Mouse (Mus musculus) heart, adult 9 months (tissue): ENCODE measurements around the gene Sept7.
"Not testable (repeated sequence)": the region's sequence is repeated elsewhere in the genome, so short reads cannot be mapped to it uniquely, and the experiment has no call there.

Source experiments
- DNase-seq, 2 experiments: peaks; one replicate each; pipeline ENCODE4 v3.0.0; 2022; ENCODE audit warnings: low spot score in 2 of 2

The Sept7 gene

GRCm38 (mm10) chr9:25253478-25253824, 1.2 kb downstream of the Sept7 start:
- DNase-seq = no peak

GRCm38 (mm10) chr9:25260411-25260810, 8.2 kb downstream of the Sept7 start:
- DNase-seq = no peak

GRCm38 (mm10) chr9:25260979-25261378, 8.7 kb downstream of the Sept7 start:
- no peak for DNase-seq

DNA sequence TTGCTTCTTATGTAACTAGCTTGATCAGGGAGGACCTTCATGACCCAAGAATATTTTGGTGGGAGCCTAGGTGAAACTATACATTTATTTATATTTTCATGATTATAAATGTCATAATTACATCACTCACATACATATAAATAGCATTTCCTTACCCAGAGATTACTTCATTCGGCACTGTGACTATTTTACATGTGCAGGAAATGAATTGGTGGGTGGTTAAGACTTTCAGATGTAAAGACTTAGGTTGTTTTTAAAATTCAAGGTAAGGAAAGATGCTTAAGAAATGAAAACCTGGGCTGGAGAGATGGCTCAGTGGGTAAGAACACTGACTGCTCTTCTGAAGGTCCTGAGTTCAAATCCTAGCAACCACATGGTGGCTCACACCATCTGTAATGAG, 9.8 kb downstream of the Sept7 start:
- DNase-seq = no peak

- DNase-seq = no peak
Observed at GRCm38 (mm10) chr9:25265795-25266194, 13.6 kb downstream of the Sept7 start.

GRCm38 (mm10) chr9:25267133-25267532, 14.9 kb downstream of the Sept7 start:
- DNase-seq = no peak

- DNase-seq = no peak
Observed at GRCm38 (mm10) chr9:25267574-25267973, 15.3 kb downstream of the Sept7 start.

GRCm38 (mm10) chr9:25271902-25272301, 19.7 kb downstream of the Sept7 start:
- DNase-seq = no peak

DNA sequence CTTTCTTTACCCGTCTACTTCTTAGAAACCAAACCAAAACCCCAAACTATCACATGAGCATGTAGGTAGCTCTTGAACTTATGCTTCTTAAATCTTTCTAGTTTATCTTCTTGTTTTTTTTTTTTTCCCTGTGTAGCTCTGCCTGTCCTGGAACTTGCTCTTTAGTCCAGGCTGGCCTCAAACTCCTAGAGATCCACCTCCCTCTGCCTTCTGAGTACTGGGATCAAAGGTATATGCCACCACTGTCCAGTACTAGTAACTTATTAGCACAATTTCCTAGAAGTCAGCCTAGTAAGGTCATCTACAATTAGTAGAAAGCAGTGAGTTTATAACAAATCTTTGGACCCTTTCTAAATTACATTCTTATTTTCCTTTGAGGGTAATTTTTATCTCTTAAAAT, 37.6 kb downstream of the Sept7 start:
- DNase-seq = no peak

- DNase-seq = peak; percentile 28 to 46
Observed at GRCm38 (mm10) chr9:25309505-25310182, 57.4 kb downstream of the Sept7 start.

DNA sequence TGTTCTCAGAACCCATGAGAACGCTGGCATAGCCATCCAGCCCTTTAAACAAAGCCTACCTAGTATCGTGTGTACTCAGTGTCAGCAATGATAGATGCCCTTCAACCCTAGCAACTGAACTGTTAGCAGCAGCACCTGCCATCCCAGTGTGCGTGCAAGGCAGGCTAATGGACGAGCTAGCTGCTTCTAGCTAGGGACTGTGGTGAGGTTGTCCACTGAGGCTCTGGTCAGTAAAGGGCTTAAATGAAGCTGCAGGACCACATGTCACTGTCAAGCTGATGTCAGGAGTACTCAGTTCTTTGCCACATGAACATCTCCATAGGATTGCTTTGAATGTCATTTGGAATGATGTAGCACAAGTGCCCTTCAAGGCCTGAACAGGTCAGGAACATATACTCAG, 62.1 kb downstream of the Sept7 start:
- no peak for DNase-seq

GRCm38 (mm10) chr9:25317827-25318505, 65.7 kb downstream of the Sept7 start:
- DNase-seq = peak; percentile 39 to 46

DNA sequence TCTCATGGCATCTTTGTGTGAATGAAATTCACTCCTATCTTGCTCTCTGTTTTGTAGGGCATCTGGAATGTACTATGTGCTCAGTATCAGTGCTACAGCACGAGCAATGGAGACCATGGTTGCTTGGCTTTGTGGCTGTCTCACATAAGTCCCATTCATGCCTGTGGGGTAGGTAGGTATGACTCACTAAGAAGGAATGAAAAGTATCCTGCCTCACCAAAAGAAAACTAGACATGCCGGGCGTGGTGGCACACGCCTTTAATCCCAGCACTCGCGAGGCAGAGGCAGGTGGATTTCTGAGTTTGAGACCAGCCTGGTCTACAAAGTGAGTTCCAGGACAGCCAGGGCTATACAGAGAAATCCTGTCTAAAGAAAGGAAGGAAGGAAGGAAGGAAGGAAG, 67.4 kb downstream of the Sept7 start:
- not testable (repeated sequence) for DNase-seq

- no peak for DNase-seq
Observed at GRCm38 (mm10) chr9:25327727-25328370, 75.6 kb downstream of the Sept7 start.

- DNase-seq = no peak
Observed at GRCm38 (mm10) chr9:25328946-25329723, 76.9 kb downstream of the Sept7 start.

GRCm38 (mm10) chr9:25337436-25338198, 85.4 kb downstream of the Sept7 start:
- peak; percentile 48 to 52 for DNase-seq

DNA sequence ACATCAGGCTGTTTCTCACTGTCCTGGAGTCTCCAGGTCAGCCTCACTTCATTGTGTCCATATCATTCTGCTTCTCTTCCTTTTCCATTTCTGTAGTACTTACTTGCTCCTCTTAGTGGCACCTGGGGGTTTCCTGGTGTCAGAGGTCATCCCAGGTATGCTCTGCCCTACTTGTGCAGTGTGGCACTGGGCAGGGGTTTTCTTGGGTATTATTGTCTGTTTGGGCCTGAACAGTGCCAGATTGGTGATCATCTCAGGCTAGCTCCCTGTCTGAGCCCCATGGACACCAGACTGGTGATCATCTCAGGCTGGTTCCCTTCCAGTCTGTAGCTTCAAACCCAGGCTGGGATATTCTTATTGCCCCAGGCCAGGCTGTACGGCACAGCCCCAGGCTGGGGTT, 88.2 kb downstream of the Sept7 start:
- no peak for DNase-seq

DNA sequence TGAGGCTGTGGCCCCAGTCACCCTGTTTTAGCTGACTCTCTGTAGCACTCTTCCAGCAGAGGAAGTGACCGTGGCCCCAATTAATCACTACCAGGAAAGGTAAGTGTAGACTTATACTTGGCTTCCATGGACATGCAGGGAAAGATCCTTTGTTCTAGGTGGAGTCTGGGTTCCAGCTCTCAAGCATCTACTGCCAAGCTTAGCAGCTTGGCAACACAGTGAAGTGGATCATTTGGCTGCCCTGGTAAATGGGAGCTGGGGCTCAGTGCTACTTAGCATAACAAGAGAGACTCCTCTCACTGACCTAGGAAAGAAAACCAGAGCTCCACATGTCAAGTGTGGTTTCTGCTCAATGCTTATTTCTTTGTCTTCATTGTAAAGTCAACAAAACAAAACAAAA, 101.5 kb downstream of the Sept7 start:
- DNase-seq = no peak

DNA sequence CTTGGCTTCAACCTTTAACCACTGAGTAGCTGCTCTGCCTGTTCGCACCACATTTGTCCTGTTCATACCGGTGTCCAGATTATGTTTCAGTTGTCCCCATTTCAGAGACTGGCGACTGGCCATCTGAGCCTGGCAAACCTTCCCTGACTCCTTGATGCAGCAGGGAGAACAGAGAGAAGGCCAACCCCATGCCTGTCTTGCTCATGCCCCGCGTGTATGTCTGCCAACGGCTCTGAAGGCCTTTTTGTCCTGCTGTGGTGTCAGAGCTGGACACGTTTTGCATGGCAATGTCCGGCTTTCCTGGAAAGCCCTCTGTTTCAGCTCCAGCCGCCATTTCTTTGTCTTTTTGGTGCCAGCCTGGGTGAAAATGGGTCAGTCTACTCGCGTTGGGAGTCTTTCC, 103.6 kb downstream of the Sept7 start:
- DNase-seq = peak in 1 of 2 experiments; percentile 12

DNA sequence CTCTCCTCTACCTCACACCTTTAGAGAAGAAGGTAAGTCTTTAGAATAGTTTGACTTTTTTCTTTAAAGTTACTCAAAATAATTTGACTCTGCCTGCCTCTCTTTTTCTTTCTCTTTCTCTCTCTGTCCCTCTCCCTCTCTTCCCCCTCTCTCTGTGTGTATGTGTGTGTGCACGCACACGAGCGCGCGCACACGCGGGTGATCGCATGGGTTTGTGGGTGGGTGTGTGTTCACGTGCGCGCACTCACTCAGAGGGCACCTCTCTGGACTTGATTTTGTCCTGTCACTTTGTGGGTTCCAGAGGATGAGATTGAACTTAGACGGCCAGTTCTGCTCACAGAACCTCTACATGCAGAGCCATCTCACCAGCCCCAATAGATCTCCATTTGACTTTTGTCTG, 105.3 kb downstream of the Sept7 start:
- DNase-seq = no peak

DNA sequence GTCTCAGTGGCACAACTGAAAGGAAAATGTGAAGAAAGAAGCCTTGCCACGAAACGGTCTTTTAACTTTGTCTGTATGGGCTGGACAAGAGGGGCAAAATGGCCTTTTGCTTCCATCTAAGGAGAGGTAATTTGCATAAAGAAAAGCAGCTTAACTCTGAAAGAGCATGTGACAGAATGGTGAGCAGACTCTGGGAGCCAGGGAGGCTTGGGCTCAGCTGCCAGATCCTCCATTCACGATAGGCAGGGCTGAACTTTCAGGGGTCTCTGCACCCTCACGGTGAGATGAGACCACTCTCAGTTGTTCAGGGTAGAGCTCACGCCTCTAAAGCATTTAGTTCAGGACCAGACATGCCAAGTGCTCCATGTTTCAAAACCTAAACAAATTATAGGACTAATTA, 105.8 kb downstream of the Sept7 start:
- no peak for DNase-seq
